22 mouse cellular contexts compared by ENCODE assay signal in genomic region chr12:118519801-118520327, GRCm38 (mm10).
DNase-seq lines count a peak whose midpoint lies in the region; ATAC-seq lines count a peak whose summit lies in the region.
"Had no signal": no experiment of that assay in that cellular context is flagged by ENCODE, and none has a peak within 500 bp of the region (broad histone marks: within the 10 kb centered on the region; RNA-seq: fewer than 3 reads in every experiment).

No protein-coding gene starts in this region.

- no peak overlapping the region for H3K9ac ChIP-seq in limb, embryonic 11.5 days (ENCODE audit: low read length)
- H3K9ac ChIP-seq in forebrain, embryonic 14.5 days (ENCODE audit: low read length), result no peak overlapping the region
- H3K9ac ChIP-seq in midbrain, embryonic 16.5 days (ENCODE audit: low read depth, low read length), result 0 out of 2 replicates have a peak overlapping the region, but pooled peaks have one; percentile 11
- H3K9ac ChIP-seq: heart, embryonic 13.5 days; hindbrain, embryonic 12.5 days had no signal

- no peak overlapping the region for H3K4me3 ChIP-seq in limb, embryonic 11.5 days (ENCODE audit: low read depth, low read length)
- H3K4me3 ChIP-seq in limb, embryonic 10.5 days, result no peak overlapping the region
- H3K4me3 ChIP-seq in forebrain, embryonic 14.5 days (ENCODE audit: low read depth, low read length), result no peak overlapping the region
- H3K4me3 ChIP-seq in midbrain, embryonic 16.5 days (ENCODE audit: low read depth, low read length), result no peak overlapping the region
- H3K4me3 ChIP-seq: embryonic facial prominence, embryonic 10.5 days; heart, adult 2 months; heart, embryonic 13.5 days; hindbrain, embryonic 12.5 days had no signal

- 0 out of 2 replicates have a peak, but pooled peaks have one; percentile 24 for ATAC-seq in limb, embryonic 11.5 days (ENCODE audit: insufficient number of reproducible peaks, low FRiP score, low TSS enrichment, low read depth)
- ATAC-seq in forebrain, embryonic 14.5 days, result 0 out of 2 replicates have a peak, but pooled peaks have one; percentile 15
- ATAC-seq in midbrain, embryonic 16.5 days, result peak; percentile 61; the same call in 1 of the 2 replicates

- 45% methylated on average over 10 of the region's 10 CpGs for WGBS in limb, embryonic 11.5 days
- 39% methylated on average over 10 of the region's 10 CpGs for WGBS in limb, embryonic 10.5 days
- 6% methylated on average over 10 of the region's 10 CpGs for WGBS in forebrain, embryonic 14.5 days
- 24% methylated on average over 10 of the region's 10 CpGs for WGBS in midbrain, embryonic 16.5 days

- H3K9me3 ChIP-seq in limb, embryonic 11.5 days (ENCODE audit: control insufficient read depth, low read length), result no peaks in the 10 kb centered on the region
- H3K9me3 ChIP-seq in limb, embryonic 10.5 days (replicated peaks), result no peaks in the 10 kb centered on the region
- no peaks in the 10 kb centered on the region for H3K9me3 ChIP-seq in forebrain, embryonic 14.5 days (replicated peaks; ENCODE audit: control insufficient read depth, low read length)
- no peaks in the 10 kb centered on the region for H3K9me3 ChIP-seq in midbrain, embryonic 16.5 days (replicated peaks; ENCODE audit: control insufficient read depth, low read length, poor library complexity, severe bottlenecking)
- H3K9me3 ChIP-seq: embryonic facial prominence, embryonic 10.5 days; heart, embryonic 13.5 days; hindbrain, embryonic 12.5 days had no signal

- intact Hi-C loops in left cerebral cortex, postnatal 10 days (cut with DNase I), result no loop called here

- no peaks in the 10 kb centered on the region for H3K36me3 ChIP-seq in limb, embryonic 11.5 days (ENCODE audit: control insufficient read depth, insufficient read depth, low read length)
- no peaks in the 10 kb centered on the region for H3K36me3 ChIP-seq in limb, embryonic 10.5 days
- H3K36me3 ChIP-seq in forebrain, embryonic 14.5 days (ENCODE audit: control insufficient read depth, insufficient read depth, low read length), result no peaks in the 10 kb centered on the region
- H3K36me3 ChIP-seq in midbrain, embryonic 16.5 days (ENCODE audit: control insufficient read depth, insufficient read depth, low read length), result no peaks in the 10 kb centered on the region
- H3K36me3 ChIP-seq: embryonic facial prominence, embryonic 10.5 days; heart, embryonic 13.5 days; hindbrain, embryonic 12.5 days had no signal

- H3K4me1 ChIP-seq in limb, embryonic 11.5 days (ENCODE audit: control insufficient read depth, insufficient read depth, low read length), result no peaks in the 10 kb centered on the region
- peaks cover 32% of the 10 kb centered on the region for H3K4me1 ChIP-seq in limb, embryonic 10.5 days
- peaks cover 11% of the 10 kb centered on the region; the same call in 1 of the 2 replicates for H3K4me1 ChIP-seq in forebrain, embryonic 14.5 days (ENCODE audit: control insufficient read depth, insufficient read depth, low read length)
- peaks cover 8% of the 10 kb centered on the region; the same call in 1 of the 2 replicates for H3K4me1 ChIP-seq in midbrain, embryonic 16.5 days (ENCODE audit: control insufficient read depth, insufficient read depth, low read length)
- H3K4me1 ChIP-seq: heart, embryonic 13.5 days had no signal

- no peak overlapping the region for H3K4me2 ChIP-seq in limb, embryonic 11.5 days (ENCODE audit: low read depth, severe bottlenecking)
- no peak overlapping the region for H3K4me2 ChIP-seq in forebrain, embryonic 14.5 days (ENCODE audit: low read length)
- H3K4me2 ChIP-seq in midbrain, embryonic 16.5 days (ENCODE audit: low read length), result no peak overlapping the region
- H3K4me2 ChIP-seq: heart, embryonic 13.5 days; hindbrain, embryonic 12.5 days had no signal

- no peaks in the 10 kb centered on the region for H3K27me3 ChIP-seq in limb, embryonic 11.5 days (ENCODE audit: control insufficient read depth, insufficient read depth, low read length)
- H3K27me3 ChIP-seq in limb, embryonic 10.5 days (ENCODE audit: low read depth, poor library complexity, severe bottlenecking), result peaks cover 3% of the 10 kb centered on the region; the same call in 1 of the 2 replicates
- no peaks in the 10 kb centered on the region for H3K27me3 ChIP-seq in forebrain, embryonic 14.5 days (replicated peaks; ENCODE audit: control insufficient read depth, insufficient read depth, low read length)
- H3K27me3 ChIP-seq in midbrain, embryonic 16.5 days (ENCODE audit: control insufficient read depth, insufficient read depth, low read depth, low read length), result no peaks in the 10 kb centered on the region
- H3K27me3 ChIP-seq: hindbrain, embryonic 12.5 days had no signal

- DNase-seq in limb, embryonic 11.5 days (ENCODE audit: low spot score), result no peak
- DNase-seq in limb, embryonic 10.5 days (ENCODE audit: low spot score), result no peak
- peak; percentile 42 for DNase-seq in R1 (ENCODE audit: low read depth, low spot score)
- peak; percentile 8 for DNase-seq in forebrain, embryonic 14.5 days (ENCODE audit: low spot score)
- DNase-seq in cerebellum, adult 8-10 months, result no peak
- DNase-seq in left cerebral cortex, postnatal 10 days (ENCODE audit: extremely low spot score in 1 of 2, low spot score in 2 of 2), result no peak
- DNase-seq: adrenal gland, postnatal 14 days; cerebellum, adult 2 months; gastrocnemius, postnatal 25 days; heart, adult 2 months; heart, postnatal 14 days; kidney, adult 18-20 months; layer of hippocampus, adult 9-11 months; left cerebral cortex, postnatal 4 days; lung, adult 18-20 months; lung, postnatal 10 days; right cerebral cortex, postnatal 14 days had no signal

- no peak overlapping the region for H3K27ac ChIP-seq in limb, embryonic 11.5 days (replicated peaks; ENCODE audit: low read depth, low read length)
- no peak overlapping the region for H3K27ac ChIP-seq in limb, embryonic 10.5 days
- H3K27ac ChIP-seq in forebrain, embryonic 14.5 days (ENCODE audit: low read depth, low read length), result no peak overlapping the region
- no peak overlapping the region for H3K27ac ChIP-seq in midbrain, embryonic 16.5 days (ENCODE audit: low read length)
- H3K27ac ChIP-seq: embryonic facial prominence, embryonic 10.5 days; heart, adult 2 months; heart, embryonic 13.5 days; hindbrain, embryonic 12.5 days; stomach, postnatal 0 days had no signal

Comparison
In these comparisons a context has a peak if more than half of its experiments do, and no peak if none do; other contexts are left out.
1. DNase-seq: peak in R1 (single experiment) and forebrain, embryonic 14.5 days (single experiment); none in limb, embryonic 11.5 days (single experiment), limb, embryonic 10.5 days (single experiment), cerebellum, adult 8-10 months (single experiment) and left cerebral cortex, postnatal 10 days (0 of 2).
2. Peak in every context shown above with its lines, with median percentiles within 50 percentile points of each other: ATAC-seq.